Mouse (Mus musculus) left cerebral cortex, adult 8-10 months (tissue): ENCODE results near the gene Myof. TPM values are rescaled to one million over a fixed set of nuclear protein-coding genes. Genes with fewer than 3 reads are reported as not detected.

Experiments used
- DNase-seq, 2 experiments: peaks; one replicate each; pipeline ENCODE4 v3.0.0; 2022; ENCODE audit warnings: low spot score in 2 of 2
- total RNA-seq, 4 experiments: library from RNA; stranded (reverse); gene quantifications; 2 replicates each; pipeline ENCODE4 v1.2.4; 2022

Myof gene
- total RNA-seq = 1 to 10 TPM; 5.8 to 7.4 (median 6.1) TPM

DNA sequence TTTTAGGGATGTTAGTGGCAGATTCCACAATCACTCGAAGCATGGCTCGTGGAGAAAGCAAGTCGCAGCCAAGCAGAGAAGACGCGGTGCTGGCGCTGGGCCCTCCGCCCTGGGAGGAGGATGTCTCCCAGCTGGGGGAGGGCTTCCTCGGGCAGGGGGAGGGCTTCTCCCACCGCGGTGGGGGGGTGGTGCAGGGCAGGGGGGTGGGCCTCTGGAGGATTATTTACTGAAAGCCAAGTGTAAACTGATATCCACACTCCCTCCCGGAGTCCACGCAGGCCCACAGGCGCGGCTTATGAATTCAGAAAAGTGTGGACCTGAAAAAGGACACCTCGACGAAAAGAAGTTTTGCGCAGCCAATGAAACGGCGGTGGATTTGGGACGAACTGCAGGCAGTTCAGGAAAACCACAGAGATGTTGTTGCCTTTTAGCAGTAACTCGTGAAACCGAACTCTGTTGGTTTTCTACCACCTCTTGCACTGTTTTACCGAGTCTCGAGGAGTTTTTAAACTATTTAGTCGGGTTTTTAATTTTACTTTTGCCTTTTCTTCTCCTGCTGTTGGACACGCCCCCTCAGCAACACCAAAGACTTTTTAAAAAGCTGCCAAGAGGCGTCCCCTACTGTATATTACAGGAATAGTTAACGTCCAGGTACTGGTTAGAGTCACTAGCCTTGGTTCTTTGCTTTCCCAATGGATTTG lies at the start of gene Myof:
TSS of gene Myof (minus strand) at position 297 of the 701 bp plus-strand sequence.
- no peak for DNase-seq

DNA sequence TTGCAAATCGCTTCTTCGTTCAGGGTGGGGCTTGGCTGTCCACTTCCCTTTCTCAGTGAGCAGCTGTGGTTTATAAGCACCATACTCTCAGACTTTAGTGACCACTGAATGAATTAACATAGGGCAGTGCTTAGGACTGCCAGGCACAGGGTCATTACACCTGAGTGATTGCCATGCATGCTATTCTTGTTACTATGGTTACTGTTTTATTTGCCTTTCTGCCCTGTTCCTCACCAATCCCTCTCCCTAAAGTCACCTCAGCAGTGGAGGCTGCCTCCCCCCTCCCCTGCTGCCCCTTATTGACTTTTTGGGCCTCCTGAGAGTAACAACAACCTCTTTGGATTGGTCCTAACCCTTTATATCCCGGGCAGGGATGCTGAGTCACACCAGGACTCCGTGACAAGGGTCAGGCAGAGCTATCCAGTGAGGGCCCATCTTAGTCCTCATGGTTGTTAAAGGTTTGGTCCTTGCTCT lies 48.2 kb upstream of the Myof start:
- no peak for DNase-seq

DNA sequence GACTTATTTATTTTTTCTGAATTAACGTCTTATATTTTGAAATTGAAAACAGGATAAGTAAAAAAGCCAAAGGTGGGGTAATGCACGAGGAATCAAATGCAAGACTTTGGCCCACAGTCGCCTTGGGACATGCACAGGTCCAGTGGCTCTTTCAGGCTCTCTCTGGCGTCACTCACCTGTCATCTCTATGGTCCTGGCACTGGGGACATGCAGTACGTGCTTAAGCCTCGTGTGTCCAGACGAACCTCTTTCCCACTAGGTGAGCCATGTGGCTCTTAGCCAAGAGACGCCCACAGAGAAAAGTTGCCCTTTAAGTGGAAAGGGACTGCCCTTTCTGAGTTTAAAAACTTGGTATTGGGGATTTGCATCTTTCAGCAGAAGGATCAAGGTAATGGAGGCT lies 46.0 kb upstream of the Myof start:
- no peak for DNase-seq

DNA sequence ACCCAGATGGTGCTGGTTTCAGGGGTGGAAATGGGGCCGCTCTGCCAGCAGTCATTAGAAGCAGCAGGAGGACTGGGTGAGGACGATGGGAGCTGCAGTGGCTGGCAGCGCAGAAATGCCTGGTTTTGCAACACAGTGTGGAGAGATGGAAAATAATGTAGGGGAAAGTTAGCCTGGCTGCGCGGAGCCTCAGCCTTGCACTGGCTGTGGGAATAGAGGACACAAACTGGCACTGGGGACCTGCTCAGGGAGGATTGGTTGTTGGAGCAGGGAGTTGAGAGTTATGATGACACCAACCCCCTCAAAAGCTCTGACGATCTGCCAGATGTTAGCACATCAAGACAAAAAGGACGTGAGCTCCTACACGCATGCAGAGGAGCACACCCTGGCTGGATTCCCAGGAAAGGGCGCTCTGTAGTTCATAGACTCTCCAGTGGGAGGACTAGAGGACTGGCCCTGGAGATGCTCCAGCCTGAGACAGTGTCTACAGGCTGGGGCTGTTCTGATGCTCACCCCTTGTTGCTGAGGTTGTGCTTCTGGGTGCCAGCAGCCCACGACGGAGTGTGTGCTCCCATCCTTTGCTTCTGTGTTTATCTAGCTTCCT lies 43.7 kb upstream of the Myof start:
- peak in 1 of 2 experiments; percentile 16 for DNase-seq

DNA sequence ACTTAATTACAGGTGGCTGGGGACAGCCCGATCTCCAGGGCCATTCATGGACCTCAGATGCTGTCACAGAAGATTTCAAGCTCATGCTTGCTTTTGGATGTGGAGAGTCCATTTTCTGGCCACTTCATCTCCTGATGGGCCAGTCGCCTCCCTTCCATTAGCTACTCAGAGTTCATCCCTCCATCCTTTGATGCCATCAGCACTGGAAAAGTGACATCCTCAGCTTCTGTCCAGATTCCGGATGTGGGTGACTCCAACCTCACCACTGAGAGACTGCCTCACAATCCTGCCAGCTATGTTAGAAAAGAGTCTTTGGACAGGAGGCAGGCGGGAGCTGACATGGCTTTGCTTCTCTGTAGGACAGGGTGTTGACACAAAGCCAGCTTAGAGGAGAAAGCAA lies 42.5 kb upstream of the Myof start:
- DNase-seq = no peak

DNA sequence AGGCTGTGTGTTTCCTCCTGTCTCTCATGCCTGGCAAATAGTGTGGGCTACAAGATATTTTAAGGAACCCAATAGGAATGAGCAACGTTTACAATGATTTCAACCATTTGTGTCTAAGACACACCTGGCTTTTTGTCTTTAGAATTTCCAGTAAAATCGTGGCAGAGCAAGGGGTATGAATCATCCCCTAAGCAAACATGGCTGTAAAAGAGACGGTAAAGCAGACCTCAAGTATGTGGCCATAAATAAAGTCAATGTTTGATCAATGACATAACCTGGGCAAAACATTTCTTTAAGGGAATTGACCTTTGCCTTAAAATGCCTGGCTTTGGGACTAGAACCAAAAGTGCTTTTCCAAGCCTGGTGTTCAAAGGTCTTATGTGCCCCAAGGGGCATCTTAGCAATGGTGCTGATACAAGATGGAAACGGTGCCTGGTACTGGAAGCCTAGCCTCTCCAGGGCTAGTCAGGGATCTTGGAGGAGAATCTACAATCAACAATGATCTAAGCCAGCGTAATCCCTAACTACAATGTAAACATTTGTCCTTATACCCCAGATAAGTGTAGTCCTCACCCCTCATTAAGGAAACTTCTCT lies 39.7 kb upstream of the Myof start:
- no peak for DNase-seq

DNA sequence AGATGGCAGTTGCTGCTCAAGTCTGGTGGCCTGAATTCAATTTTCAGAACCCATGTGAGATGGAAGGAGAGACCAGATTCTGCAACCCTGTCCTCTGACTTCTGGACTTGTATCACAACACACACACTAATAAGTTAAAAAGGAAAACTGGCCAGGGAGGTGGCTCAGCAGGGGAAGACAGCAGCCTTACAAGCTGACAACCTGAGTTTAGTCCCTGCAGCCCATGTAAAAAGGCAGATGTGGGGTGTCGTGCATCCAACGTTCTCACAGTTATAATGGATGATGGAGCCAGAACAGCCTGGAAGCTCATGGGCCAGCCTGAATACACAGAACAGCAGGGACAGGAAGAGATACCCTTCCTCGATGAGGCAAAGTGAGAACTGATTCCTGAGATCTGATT lies 38.0 kb upstream of the Myof start:
- no peak for DNase-seq

DNA sequence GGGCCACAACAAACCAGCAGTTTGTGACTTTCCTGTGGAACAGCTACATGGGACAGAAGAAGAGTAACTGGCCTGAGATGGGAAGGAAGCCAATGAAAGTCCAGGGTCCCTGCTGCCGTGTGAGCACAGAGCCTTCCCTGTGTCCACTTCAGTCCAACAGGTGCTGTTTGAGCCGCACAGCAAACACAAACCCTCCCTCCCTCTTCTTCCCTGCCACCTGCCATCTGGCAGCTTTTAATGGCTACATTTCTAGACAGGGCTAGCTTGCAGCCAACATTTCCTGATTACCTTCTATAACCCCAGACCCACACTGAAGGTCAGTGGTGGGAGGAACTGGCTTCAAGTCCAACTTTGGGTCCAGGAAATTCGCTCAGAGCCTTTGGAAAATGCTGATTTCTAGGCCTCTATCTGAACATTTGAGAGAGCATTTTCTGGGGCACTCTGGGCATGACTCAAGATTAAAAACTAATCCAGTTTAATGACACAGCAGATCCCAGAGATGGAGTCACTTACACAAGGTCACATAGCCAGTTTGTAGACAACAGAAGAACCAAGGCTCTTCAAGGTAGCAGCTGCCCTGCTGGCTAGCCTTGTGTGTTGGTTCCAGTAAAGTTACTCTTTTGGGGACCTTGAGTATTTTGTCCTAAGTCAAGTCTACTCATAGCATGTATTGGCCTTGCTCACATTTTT lies 34.6 kb upstream of the Myof start:
- no peak for DNase-seq

DNA sequence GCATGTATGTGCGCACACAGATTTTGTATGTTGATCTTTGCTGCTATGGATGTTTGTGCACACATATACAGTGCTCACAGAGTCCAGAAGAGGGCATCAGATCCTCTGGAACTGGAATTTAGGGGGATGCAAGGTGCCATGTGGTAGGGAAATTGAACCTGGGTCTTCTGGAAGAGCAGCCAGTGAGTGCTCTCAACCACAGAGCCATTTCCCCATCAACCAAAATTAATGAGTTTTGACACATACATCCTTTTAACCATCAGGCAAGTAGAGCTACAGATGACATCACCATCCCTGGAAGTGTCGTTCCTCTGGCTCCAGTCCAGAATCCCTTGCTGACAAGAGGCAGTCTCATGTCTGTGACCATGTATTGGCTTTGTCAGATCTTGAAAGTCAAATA lies 32.9 kb upstream of the Myof start:
- no peak for DNase-seq

DNA sequence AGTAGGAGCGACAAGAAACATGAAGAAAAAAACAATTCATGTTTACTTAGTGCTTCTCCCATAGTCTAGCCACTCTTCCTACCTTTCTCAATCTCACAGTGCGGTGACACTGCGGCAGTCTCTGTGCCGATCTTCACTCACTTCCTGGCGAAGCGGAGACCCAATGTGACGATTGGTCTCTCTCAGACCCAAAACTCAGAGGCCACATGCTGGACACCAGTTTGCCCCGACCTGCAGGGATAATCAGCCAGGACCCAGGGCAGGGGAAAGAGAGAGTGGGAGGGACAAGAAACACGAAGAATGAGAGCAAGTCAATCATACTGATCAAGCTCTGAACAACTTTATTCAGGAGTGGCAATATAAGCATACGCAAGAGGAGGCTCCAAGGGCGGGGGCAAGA lies 31.7 kb upstream of the Myof start:
- no peak for DNase-seq

DNA sequence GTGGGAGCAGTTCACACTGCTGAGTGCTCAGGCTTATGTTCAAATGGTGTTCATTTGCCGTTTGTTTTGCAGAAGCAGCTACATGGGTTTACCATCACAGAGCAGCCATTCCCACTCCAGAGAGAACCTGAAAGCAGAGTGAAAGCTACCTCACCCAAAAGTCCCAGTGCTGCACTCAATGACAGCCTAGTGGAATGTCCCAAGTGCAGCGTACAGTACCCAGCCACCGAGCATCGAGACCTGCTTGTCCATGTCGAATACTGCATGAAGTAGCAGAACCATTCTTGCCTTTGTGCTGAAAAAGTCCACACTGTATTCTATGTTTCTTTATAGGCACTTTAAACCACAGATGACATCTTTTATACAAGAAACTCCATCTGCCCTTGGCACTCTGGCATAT lies 29.8 kb upstream of the Myof start:
- no peak for DNase-seq

DNA sequence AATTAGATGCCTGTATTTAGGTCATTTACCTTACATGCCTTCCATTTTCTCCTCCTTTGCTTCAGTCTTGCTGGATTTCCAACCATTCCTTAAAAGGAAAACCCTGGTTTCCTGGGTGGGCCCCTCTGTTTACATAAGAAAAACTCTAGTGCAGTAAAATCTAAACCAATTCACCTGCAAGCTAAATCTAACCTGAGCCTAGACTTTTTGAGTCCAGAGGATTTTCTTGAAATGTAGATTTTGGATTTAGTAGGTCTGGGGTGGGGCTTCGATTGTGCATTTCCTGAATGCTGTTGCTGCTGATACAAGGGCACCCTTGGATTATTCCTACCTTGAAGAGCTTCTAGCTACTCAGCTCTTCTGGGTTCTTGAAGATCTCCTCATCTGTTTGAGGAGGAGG lies 20.7 kb upstream of the Myof start:
- no peak for DNase-seq

DNA sequence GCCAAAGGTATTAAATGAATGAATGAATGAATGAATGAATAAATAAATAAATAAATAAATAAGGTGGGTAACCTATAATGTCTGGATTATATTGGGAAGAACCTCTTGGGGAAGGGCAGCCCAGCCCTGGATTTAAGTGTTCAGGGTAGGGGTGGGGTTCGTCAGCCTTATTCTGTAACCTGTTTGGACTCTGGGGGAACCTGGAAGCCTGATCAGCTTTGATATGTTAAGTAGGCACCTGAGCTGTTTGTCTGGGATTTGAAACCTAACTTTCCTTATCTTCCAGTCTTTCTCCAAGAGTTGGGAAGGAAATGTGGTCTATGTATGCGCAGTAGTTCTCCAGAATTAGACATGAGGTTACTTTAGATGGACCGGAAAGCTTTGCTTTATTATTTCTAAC lies 19.8 kb upstream of the Myof start:
- no peak for DNase-seq

DNA sequence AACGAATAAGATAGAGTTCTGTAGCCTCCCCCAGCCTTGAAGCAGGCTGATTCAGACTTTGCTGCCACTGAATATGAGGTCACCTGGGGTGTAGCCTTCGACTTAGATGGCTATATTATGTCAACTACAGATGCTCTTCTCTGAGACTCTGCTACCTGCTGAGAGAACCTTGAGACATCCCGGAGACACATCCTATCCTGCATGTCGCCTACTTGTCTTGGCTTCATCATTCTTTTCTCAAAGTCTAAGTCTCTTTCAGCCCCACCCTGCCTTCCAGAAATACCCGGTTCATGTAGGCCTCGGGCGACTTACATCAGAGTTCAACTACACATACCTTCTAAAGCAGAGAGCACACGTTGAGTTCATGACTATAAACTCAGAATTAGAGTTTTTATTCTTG lies 13.6 kb upstream of the Myof start:
- no peak for DNase-seq

DNA sequence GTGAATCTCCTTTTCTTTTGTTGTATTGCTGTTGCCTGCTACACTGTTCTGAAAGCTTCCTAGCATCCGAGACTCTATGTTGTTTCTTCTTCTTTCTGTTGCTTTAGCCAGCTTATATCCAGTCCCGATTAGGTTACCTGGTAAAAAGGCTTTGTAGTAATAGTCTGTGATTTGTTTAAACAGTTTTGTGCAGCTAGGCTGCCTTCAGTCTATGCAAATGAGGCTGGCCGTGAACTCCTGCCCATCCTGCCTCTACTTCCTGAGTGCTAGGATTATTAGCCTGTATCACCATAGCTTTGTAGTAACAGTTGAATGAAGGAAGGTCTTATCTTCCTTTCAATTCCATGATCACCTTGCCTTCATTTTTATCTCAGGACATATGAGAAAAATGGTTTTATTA lies 12.9 kb upstream of the Myof start:
- no peak for DNase-seq

DNA sequence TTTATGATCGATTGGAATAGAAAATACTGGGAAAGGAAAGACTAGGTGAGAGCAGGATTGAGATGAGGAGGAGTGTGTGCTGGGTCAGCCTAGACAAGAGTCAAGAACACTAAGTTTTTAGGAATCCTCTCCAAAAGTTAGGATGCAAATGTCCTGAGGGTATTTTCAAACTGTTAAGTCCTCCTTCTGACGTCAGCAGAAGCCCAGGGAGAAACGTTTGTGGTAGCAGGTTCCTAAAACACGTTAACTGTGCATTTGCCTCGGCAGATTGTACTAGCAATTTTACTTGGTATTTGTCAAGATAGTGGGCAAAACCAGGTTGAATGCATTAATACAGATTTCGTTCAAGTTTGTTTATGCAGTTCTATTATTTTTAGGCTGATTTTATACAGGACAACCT lies 12.4 kb upstream of the Myof start:
- DNase-seq = no peak

DNA sequence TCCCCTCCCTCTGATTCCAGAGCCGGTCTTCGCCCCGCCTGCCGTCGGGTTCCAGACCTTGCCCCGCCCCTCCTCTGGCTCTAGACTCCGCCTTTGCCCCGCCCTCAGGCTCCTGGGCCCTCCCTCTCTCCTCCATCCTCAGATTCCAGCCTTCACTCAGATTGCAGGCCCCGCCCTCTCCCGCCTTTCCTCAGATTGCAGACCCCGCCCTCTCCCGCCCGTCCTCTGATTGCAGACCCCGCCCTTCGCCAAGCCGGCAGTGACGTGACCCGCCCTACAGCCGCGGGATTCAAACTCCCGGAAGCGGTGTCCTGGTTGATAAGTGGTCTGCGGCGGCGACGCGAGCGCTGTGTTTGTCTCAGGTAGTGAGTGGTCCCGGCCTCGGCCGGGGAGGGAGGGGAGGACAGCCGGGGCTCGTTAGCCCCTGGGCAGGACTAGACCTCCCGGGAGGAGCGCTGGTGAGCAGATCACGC lies 11.4 kb upstream of the Myof start, which contains the start of gene Cep55:
TSS of gene Cep55 (plus strand) at position 292 of the 473 bp plus-strand sequence.
- peak in 1 of 2 experiments; percentile 92 for DNase-seq

DNA sequence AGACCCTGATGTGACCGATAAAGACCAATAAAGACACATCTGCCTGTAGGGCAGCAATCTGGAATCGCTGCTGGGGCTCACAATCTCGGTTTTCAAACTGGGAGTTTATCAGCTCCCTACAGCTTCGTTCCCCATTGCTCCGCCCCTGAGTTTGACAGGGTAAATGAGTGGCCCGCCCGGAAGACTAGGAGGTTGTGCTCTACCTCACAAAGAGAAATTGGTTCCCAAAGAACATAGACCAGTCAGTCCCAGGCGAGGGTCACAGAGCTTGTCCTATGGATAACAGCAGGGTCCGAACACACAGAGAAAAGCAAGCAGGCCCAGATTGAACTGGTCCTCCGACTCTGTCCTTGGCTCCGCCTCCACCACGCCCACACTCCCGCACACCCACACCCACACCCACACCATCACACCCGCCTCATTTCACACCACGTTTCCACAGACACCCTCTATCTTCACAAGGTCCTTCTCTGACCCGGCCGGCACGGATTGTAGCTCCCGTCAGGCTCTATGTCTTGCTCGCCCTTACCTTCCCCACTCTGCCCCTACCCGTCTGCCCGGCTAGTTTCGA lies 10.9 kb upstream of the Myof start:
- DNase-seq = peak in 1 of 2 experiments; percentile 62

DNA sequence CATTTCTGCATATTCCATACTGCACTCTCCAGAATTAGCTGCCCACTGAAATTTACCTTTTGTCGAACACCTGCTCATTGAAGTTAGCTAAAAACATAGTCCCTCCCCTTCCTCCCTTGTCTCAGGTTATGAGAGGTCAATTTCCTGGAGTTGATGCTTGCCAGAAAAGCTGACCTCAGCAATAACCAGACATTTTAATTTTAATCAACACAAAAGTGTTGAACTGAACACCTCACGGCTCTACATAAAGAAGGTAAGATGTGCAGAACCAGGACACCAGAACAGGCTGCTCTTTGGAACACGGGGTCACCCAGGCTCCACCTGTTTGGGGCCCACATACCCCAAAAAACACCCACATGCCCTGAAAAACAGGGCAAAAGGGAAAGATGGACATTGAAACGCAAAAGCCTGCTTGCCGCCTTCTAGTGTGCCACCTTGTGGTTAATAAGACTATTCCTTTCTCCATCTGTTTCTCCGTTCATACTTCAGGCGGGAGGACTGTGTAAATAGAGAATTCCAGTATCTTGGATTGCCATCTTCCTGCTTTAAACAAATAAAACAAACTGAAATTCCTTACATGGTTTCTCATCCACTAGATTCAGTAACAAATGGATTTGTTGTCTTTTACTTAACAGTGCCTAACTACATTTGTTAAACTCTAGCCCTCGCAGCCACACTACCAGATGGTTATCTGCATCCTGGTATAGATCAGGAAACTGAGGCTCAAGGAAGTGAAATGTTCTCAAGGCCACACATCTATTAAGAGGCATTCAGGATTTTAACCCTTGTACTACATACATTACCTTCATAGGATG lies 10.1 kb upstream of the Myof start:
- DNase-seq = no peak

DNA sequence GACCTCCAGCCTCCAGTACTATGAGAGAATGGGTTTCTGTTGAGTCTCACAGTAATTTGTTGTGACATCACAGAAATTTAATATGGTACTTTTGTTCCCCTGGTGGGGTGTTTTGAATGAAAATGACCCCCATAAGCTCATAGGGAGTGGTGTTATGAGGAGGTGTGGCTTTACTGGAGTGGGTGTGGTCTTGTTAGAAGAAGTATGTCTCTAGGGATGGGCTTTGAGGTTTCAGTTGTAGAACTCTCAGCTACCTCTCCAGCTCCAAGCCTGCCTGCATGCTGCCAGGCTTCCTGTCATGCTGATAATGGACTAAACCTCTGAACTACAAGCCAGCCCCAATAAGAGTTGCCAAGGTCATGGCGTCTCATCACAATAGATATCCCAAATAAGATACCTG lies 6.3 kb upstream of the Myof start:
- DNase-seq = no peak

DNA sequence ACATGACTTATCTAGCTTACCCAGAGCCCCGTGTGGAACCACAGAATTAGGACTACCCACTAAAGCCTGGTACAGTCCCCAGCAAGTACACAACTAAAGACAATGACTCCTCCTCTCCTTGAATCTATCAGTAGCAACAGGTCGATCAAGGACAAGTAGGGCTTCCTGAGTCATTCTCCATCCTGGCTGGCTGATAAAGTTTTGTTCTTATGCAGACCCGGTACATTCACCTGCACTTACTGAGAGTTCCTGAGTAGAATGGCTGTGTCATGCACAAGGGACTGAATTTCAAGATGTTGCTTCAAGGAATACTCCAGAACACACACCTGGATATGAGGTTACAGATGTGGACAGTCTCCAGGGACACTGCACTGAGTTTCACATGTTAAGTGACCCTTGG lies 1.8 kb upstream of the Myof start:
- DNase-seq = no peak
